Mouse (Mus musculus) lung, postnatal 0 days (tissue): Measurements from ENCODE around the gene Tmem81.

ENCODE experiments used
- CTCF ChIP-seq: IDR thresholded peaks from 2 replicates; pipeline ENCODE4 v1.5.1; 2016; ENCODE audit warnings: antibody characterized with exemption, mild to moderate bottlenecking
- EP300 ChIP-seq: IDR thresholded peaks from 2 replicates; pipeline ENCODE4 v1.6.1; 2016; ENCODE audit warnings: antibody characterized with exemption, mild to moderate bottlenecking, control low read depth

DNA sequence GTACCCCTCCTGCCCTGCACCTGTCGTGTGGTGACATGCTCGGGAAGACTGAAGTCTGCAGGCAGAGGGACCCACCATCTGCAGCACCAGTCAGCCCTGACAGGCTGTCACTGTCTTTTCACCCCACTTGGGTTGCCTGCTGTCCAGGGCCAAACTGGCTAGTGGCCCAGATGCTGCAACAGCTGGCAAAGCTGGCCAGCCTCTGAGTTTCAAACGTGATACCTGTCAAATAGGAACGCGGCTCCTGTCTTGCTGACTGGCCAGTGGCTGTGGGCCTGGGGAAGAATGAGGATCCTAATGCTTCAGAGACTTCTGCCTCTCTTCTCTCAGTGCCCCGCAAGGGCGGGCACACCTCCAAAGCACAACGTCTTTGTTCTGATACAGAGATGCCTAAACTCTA lies 37.8 kb downstream of the Tmem81 start:
- TF ChIP-seq EP300: no peak
- TF ChIP-seq CTCF: no peak
